8 mouse cellular contexts compared by ENCODE assay signal in genomic region chr1:131882787-131883186, GRCm38 (mm10). TPM values are rescaled to one million over a fixed set of nuclear protein-coding genes. Genes with fewer than 3 reads are reported as not detected.
A peak's percentile ranks its signal among the peaks of the same experiment; 100 is the strongest.
DNase-seq lines count a peak whose midpoint lies in the region; ATAC-seq and TF ChIP-seq lines count a peak whose summit lies in the region.

No protein-coding gene starts in this region.

- WGBS in hindbrain, embryonic 11.5 days = 61% methylated on average over 2 of the region's 2 CpGs
- WGBS in hindbrain, embryonic 16.5 days = 69% methylated on average over 2 of the region's 2 CpGs
- 69% methylated on average over 2 of the region's 2 CpGs for WGBS in midbrain, embryonic 15.5 days
- WGBS in heart, embryonic 12.5 days = 40% methylated on average over 2 of the region's 2 CpGs

- in situ Hi-C loops in ES-E14 (cut with MboI; ENCODE audit: low sequenced_read_pairs in 2 of 2, unreplicated experiment in 2 of 2) = no loop called here

- H3K9ac ChIP-seq in hindbrain, embryonic 11.5 days (ENCODE audit: low read depth, low read length) = no peak overlapping the region
- H3K9ac ChIP-seq in hindbrain, embryonic 16.5 days (ENCODE audit: low read depth, low read length) = no peak overlapping the region
- H3K9ac ChIP-seq in ES-E14 (ENCODE audit: insufficient read depth, low read depth, low read length, poor library complexity, severe bottlenecking) = no peak overlapping the region
- no peak overlapping the region for H3K9ac ChIP-seq in midbrain, embryonic 15.5 days
- no peak overlapping the region for H3K9ac ChIP-seq in heart, embryonic 12.5 days

- no peak for ATAC-seq in hindbrain, embryonic 11.5 days (ENCODE audit: low FRiP score)
- no peak for ATAC-seq in hindbrain, embryonic 16.5 days
- ATAC-seq in midbrain, embryonic 15.5 days (replicated peaks) = no peak
- ATAC-seq in heart, embryonic 12.5 days (ENCODE audit: insufficient number of reproducible peaks, low FRiP score) = no peak

- no peaks in the 10 kb centered on the region for H3K4me1 ChIP-seq in hindbrain, embryonic 11.5 days (replicated peaks; ENCODE audit: control insufficient read depth, insufficient read depth, low read length)
- no peaks in the 10 kb centered on the region for H3K4me1 ChIP-seq in hindbrain, embryonic 16.5 days (ENCODE audit: control insufficient read depth, insufficient read depth, low read depth, low read length)
- H3K4me1 ChIP-seq in ES-E14 (ENCODE audit: control insufficient read depth in 2 of 2, insufficient read depth in 2 of 2, low read length in 2 of 2, poor library complexity in 1 of 2) = peaks cover 3 to 19% of the 10 kb centered on the region in 2 experiments
- H3K4me1 ChIP-seq in midbrain, embryonic 15.5 days = no peaks in the 10 kb centered on the region
- no peaks in the 10 kb centered on the region for H3K4me1 ChIP-seq in heart, embryonic 12.5 days (replicated peaks)

- no peak overlapping the region for H3K4me3 ChIP-seq in hindbrain, embryonic 11.5 days (ENCODE audit: low read depth, low read length)
- H3K4me3 ChIP-seq in hindbrain, embryonic 16.5 days (ENCODE audit: low read length) = no peak overlapping the region
- no peak overlapping the region for H3K4me3 ChIP-seq in ES-E14 (ENCODE audit: insufficient read depth in 1 of 2, low read depth in 1 of 2, low read length in 2 of 2, poor library complexity in 1 of 2, severe bottlenecking in 1 of 2)
- H3K4me3 ChIP-seq in midbrain, embryonic 15.5 days = no peak overlapping the region
- H3K4me3 ChIP-seq in heart, embryonic 12.5 days = no peak overlapping the region

- H3K36me3 ChIP-seq in hindbrain, embryonic 11.5 days (ENCODE audit: control insufficient read depth, insufficient read depth, low read length) = no peaks in the 10 kb centered on the region
- no peaks in the 10 kb centered on the region for H3K36me3 ChIP-seq in hindbrain, embryonic 16.5 days (ENCODE audit: control insufficient read depth, insufficient read depth, low read length)
- H3K36me3 ChIP-seq in ES-E14 (ENCODE audit: control insufficient read depth, insufficient read depth, low read length, poor library complexity, severe bottlenecking) = no peaks in the 10 kb centered on the region
- H3K36me3 ChIP-seq in midbrain, embryonic 15.5 days (replicated peaks) = no peaks in the 10 kb centered on the region
- no peaks in the 10 kb centered on the region for H3K36me3 ChIP-seq in heart, embryonic 12.5 days

- DNase-seq in hindbrain, embryonic 11.5 days (ENCODE audit: low spot score) = peak; percentile 41
- DNase-seq in ES-E14 (ENCODE audit: low read depth, low spot score) = no peak
- DNase-seq in embryo, embryonic 11 days = peak; percentile 7
- peak; percentile 53 for DNase-seq in retina, embryonic 14.5 days (ENCODE audit: low spot score)
- no peak for DNase-seq in ovary, adult 18-20 months (ENCODE audit: low spot score)

- H3K4me2 ChIP-seq in hindbrain, embryonic 11.5 days (replicated peaks; ENCODE audit: low read depth, low read length) = no peak overlapping the region
- H3K4me2 ChIP-seq in hindbrain, embryonic 16.5 days (ENCODE audit: low read length) = no peak overlapping the region
- H3K4me2 ChIP-seq in midbrain, embryonic 15.5 days = no peak overlapping the region
- H3K4me2 ChIP-seq in heart, embryonic 12.5 days = no peak overlapping the region

- no peak overlapping the region for H3K27ac ChIP-seq in hindbrain, embryonic 11.5 days (ENCODE audit: low read depth, low read length)
- no peak overlapping the region for H3K27ac ChIP-seq in hindbrain, embryonic 16.5 days (ENCODE audit: low read depth, low read length)
- no peak overlapping the region for H3K27ac ChIP-seq in ES-E14 (ENCODE audit: insufficient read depth, low read depth, low read length, poor library complexity, severe bottlenecking)
- no peak overlapping the region for H3K27ac ChIP-seq in midbrain, embryonic 15.5 days
- no peak overlapping the region for H3K27ac ChIP-seq in heart, embryonic 12.5 days (ENCODE audit: poor library complexity, severe bottlenecking)

- no peaks in the 10 kb centered on the region for H3K27me3 ChIP-seq in hindbrain, embryonic 11.5 days (ENCODE audit: control insufficient read depth, insufficient read depth, low read length)
- no peaks in the 10 kb centered on the region for H3K27me3 ChIP-seq in hindbrain, embryonic 16.5 days (replicated peaks; ENCODE audit: control insufficient read depth, insufficient read depth, low read length)
- H3K27me3 ChIP-seq in midbrain, embryonic 15.5 days (replicated peaks) = no peaks in the 10 kb centered on the region
- no peaks in the 10 kb centered on the region for H3K27me3 ChIP-seq in heart, embryonic 12.5 days (replicated peaks)

- no peaks in the 10 kb centered on the region for H3K9me3 ChIP-seq in hindbrain, embryonic 11.5 days (ENCODE audit: control insufficient read depth, low read length)
- H3K9me3 ChIP-seq in hindbrain, embryonic 16.5 days (ENCODE audit: control insufficient read depth, low read length) = no peaks in the 10 kb centered on the region
- no peaks in the 10 kb centered on the region for H3K9me3 ChIP-seq in ES-E14 (ENCODE audit: control insufficient read depth, insufficient read depth, low read depth, low read length)
- no peaks in the 10 kb centered on the region for H3K9me3 ChIP-seq in midbrain, embryonic 15.5 days
- H3K9me3 ChIP-seq in heart, embryonic 12.5 days (replicated peaks) = peaks cover 3% of the 10 kb centered on the region; the same call in 1 of the 2 replicates

TF ChIP-seq in ES-E14, 5 proteins besides CTCF, POLR2A, EP300 and RAD21:
- TF ChIP-seq ZC3H11A (IDR thresholded peaks at IDR 0.05; ENCODE audit: borderline replicate concordance, low read depth, low read length) (peak; percentile 44; the same call in 1 of the 2 replicates), MAFK (IDR thresholded peaks at IDR 0.05; ENCODE audit: insufficient read depth, low read depth, low read length) (no peak), HCFC1 (IDR thresholded peaks at IDR 0.05; ENCODE audit: borderline replicate concordance, insufficient read depth, low read length) (no peak), ZNF384 (IDR thresholded peaks at IDR 0.05; ENCODE audit: low read depth, low read length) (no peak), CHD2 (IDR thresholded peaks at IDR 0.05; ENCODE audit: low read depth, low read length) (no peak)

RNA-seq across cellular contexts. Expression of gene Rab29, which starts 15.8 kb away (rescaled TPM):
- 13.2 and 14.5 TPM in 2 replicates for polyA plus RNA-seq in hindbrain, embryonic 11.5 days (2014; fragmentation: Nextera tagmentation; extraction: Ambion mirVana)
- polyA plus RNA-seq in hindbrain, embryonic 16.5 days (2015; fragmentation: Nextera tagmentation; extraction: Ambion mirVana) = 8.6 and 9.3 TPM in 2 replicates
- total RNA-seq in ES-E14 (2012; rRNA removed) = 4.7 and 9.7 TPM in 2 replicates
- polyA plus RNA-seq in midbrain, embryonic 15.5 days (2015; fragmentation: Nextera tagmentation; extraction: Ambion mirVana) = 7.0 and 7.5 TPM in 2 replicates
- 12.4 and 13.2 TPM in 2 replicates for polyA plus RNA-seq in heart, embryonic 12.5 days (2016; fragmentation: Nextera tagmentation; extraction: Ambion mirVana)

RNA-seq across cellular contexts. Expression of gene Nucks1, which starts 27.5 kb away (rescaled TPM):
- 53.3 and 66.1 TPM in 2 replicates for polyA plus RNA-seq in hindbrain, embryonic 11.5 days (2014; fragmentation: Nextera tagmentation; extraction: Ambion mirVana)
- polyA plus RNA-seq in hindbrain, embryonic 16.5 days (2015; fragmentation: Nextera tagmentation; extraction: Ambion mirVana) = 45.0 and 47.7 TPM in 2 replicates
- total RNA-seq in ES-E14 (2012; rRNA removed) = 207 and 219 TPM in 2 replicates
- polyA plus RNA-seq in midbrain, embryonic 15.5 days (2015; fragmentation: Nextera tagmentation; extraction: Ambion mirVana) = 44.9 and 49.2 TPM in 2 replicates
- polyA plus RNA-seq in heart, embryonic 12.5 days (2016; fragmentation: Nextera tagmentation; extraction: Ambion mirVana) = 72.9 and 79.3 TPM in 2 replicates

RNA-seq across cellular contexts. Expression of gene Slc41a1, which starts 55.5 kb away (rescaled TPM):
- 8.0 and 8.2 TPM in 2 replicates for polyA plus RNA-seq in hindbrain, embryonic 11.5 days (2014; fragmentation: Nextera tagmentation; extraction: Ambion mirVana)
- 20.1 and 23.4 TPM in 2 replicates for polyA plus RNA-seq in hindbrain, embryonic 16.5 days (2015; fragmentation: Nextera tagmentation; extraction: Ambion mirVana)
- total RNA-seq in ES-E14 (2012; rRNA removed) = 17.3 and 21.8 TPM in 2 replicates
- 20.3 and 22.3 TPM in 2 replicates for polyA plus RNA-seq in midbrain, embryonic 15.5 days (2015; fragmentation: Nextera tagmentation; extraction: Ambion mirVana)
- 7.8 and 10.2 TPM in 2 replicates for polyA plus RNA-seq in heart, embryonic 12.5 days (2016; fragmentation: Nextera tagmentation; extraction: Ambion mirVana)

Comparison
In these comparisons a context has a peak if more than half of its experiments do, and no peak if none do; other contexts are left out.
1. DNase-seq: peak in hindbrain, embryonic 11.5 days (single experiment), embryo, embryonic 11 days (single experiment) and retina, embryonic 14.5 days (single experiment); none in ES-E14 (single experiment) and ovary, adult 18-20 months (single experiment).